Mouse (Mus musculus) stomach, postnatal 0 days (tissue): ENCODE measurements around the gene Tmem183a. TPM values are rescaled to one million over a fixed set of nuclear protein-coding genes. Genes with fewer than 3 reads are reported as not detected.

Experiments
- ATAC-seq: fragments of 200-750 bp; cut with Nextera tagmentation; 2 replicates; pipeline ENCODE4 v1.8.0; 2017; ENCODE audit not compliant: low FRiP score, low TSS enrichment
- DNase-seq: peaks from one replicate; pipeline ENCODE4 v3.0.0-alpha.2; 2016; ENCODE audit warnings: low spot score
- H3K27ac ChIP-seq: fragments of 300-500 bp; sonication (generic); replicated peaks from 2 replicates; pipeline ENCODE4 v1.5.1; 2014; ENCODE audit warnings: mild to moderate bottlenecking, control low read depth
- H3K27me3 ChIP-seq: fragments of 300-500 bp; sonication (generic); 2 replicates; pipeline ENCODE4 v1.6.1; 2014; ENCODE audit warnings: low read length; ENCODE audit not compliant: control insufficient read depth, insufficient read depth
- H3K36me3 ChIP-seq: fragments of 300-500 bp; sonication (generic); 2 replicates; pipeline ENCODE4 v1.6.1; 2014; ENCODE audit warnings: low read length, mixed read lengths; ENCODE audit not compliant: control insufficient read depth, insufficient read depth
- H3K4me1 ChIP-seq: fragments of 300-500 bp; sonication (generic); replicated peaks from 2 replicates; pipeline ENCODE4 v1.6.1; 2014; ENCODE audit warnings: antibody characterized with exemption; ENCODE audit not compliant: control insufficient read depth, insufficient read depth
- H3K4me2 ChIP-seq: fragments of 300-500 bp; sonication (generic); replicated peaks from 2 replicates; pipeline ENCODE4 v1.6.1; 2014; ENCODE audit warnings: low read depth, mild to moderate bottlenecking, control low read depth, moderate library complexity
- H3K4me3 ChIP-seq: fragments of 300-500 bp; sonication (generic); 2 replicates; pipeline ENCODE4 v1.5.1; 2014; ENCODE audit warnings: low read depth, low read length, control low read depth
- H3K9ac ChIP-seq: fragments of 300-500 bp; sonication (generic); 2 replicates; pipeline ENCODE4 v1.6.1; 2014; ENCODE audit warnings: mild to moderate bottlenecking, low read length, control low read depth, mixed read lengths
- H3K9me3 ChIP-seq: fragments of 300-500 bp; sonication (generic); 2 replicates; pipeline ENCODE4 v1.6.1; 2016; ENCODE audit warnings: low read length; ENCODE audit not compliant: control insufficient read depth
- CTCF ChIP-seq: IDR thresholded peaks from 2 replicates; pipeline ENCODE4 v1.5.1; 2016; ENCODE audit warnings: antibody characterized with exemption, low read depth, mild to moderate bottlenecking, moderate library complexity
- EP300 ChIP-seq: optimal IDR thresholded peaks from 2 replicates; pipeline ENCODE3; 2016; ENCODE audit warnings: antibody characterized with exemption
- WGBS: fragments of 180-500 bp; shearing (Covaris S2); extraction: QIAGEN DNeasy Blood & Tissue Kit; methylation state at CpG from one replicate; pipeline ENCODE4 v1.1.7; 2014; 5-methylcytosine and 5-hydroxymethylcytosine counted together
- polyA plus RNA-seq: library from polyadenylated mRNA; unstranded; fragments of >200 nt; fragmentation: Nextera tagmentation; extraction: Ambion mirVana; gene quantifications from 2 replicates; pipeline ENCODE4 v1.2.1, GENCODE M21; 2015

The Tmem183a gene
- polyA plus RNA-seq, 1 experiment from 2014 or later = 64.9 TPM

DNA sequence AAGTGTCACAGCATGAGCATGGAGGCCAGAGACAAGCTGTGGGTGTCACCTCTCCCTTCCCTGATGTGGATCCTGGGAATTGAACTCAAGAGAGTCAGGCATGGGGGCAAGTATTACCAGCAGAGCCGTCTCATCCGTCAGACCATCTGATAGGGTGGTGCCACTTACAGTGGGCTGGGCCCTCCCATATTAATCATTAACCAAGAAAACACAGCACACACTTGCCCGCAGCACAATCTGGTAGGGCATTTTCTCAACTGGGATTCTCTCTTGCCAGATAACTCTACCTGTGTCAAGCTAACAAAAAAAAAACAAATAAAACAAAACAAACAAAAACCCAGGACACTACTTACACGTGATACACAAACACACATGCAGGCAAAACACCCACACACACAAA is 4.3 kb downstream of the Tmem183a start:
- Histone ChIP-seq H3K9ac (no peak overlapping the region), H3K36me3 (peaks cover 17% of the 10 kb centered on the region), H3K27ac (no peak overlapping the region), H3K4me1 (no peaks in the 10 kb centered on the region), H3K9me3 (no peaks in the 10 kb centered on the region), H3K27me3 (no peaks in the 10 kb centered on the region), H3K4me3 (no peak overlapping the region), H3K4me2 (no peak overlapping the region)
- ATAC-seq (peak; percentile 31; the same call in 1 of the 2 replicates), DNase-seq (no peak)
- TF ChIP-seq CTCF (no peak), EP300 (no peak)
- WGBS = 55% methylated on average over 4 of the region's 4 CpGs

DNA sequence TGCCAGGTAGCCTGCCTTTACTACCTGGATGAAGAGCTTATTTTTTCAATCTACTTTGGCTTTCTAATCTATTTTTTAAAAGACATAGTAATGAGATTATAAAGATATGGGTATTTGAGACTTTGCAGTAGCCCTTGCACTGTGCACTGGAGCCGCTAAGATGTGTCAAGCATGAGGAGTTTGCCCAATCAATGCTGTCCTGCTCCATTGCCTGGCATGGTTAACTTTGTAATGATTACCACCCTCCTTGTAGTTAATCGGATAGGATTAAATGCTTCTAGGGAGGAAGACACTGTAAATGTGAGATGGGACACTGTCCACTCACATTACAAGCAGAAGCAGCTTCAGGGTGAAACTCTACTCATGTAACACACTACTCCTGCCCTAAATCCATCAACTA is 8.5 kb downstream of the Tmem183a start:
- H3K36me3 ChIP-seq = peaks cover 24% of the 10 kb centered on the region
- 88% methylated on average over 2 of the region's 2 CpGs for WGBS
- DNase-seq = no peak
- TF ChIP-seq EP300 (no peak), CTCF (no peak)
- no peak overlapping the region for H3K9ac ChIP-seq
- H3K9me3 ChIP-seq = no peaks in the 10 kb centered on the region
- ATAC-seq = no peak
- H3K27ac ChIP-seq = no peak overlapping the region
- H3K4me1 ChIP-seq = no peaks in the 10 kb centered on the region
- H3K27me3 ChIP-seq = no peaks in the 10 kb centered on the region
- no peak overlapping the region for H3K4me2 ChIP-seq
- no peak overlapping the region for H3K4me3 ChIP-seq

DNA sequence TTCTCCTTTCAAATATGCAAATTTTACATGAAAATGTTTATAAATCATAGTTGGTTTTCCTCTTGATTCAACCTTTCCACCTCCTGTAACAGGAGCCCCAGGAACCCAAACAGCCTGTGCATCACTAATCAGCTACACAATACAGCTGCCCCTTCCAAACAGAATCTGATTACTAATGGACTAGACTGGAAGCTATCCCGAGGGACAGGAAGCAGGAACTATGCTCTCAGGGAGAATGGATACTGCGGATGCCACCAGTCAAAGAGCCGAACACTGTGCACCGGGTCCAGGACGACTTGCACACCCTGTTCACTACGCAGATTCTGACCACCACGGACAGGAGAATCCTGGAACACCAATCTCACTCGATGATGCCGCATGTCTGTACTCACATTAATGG is 14.0 kb downstream of the Tmem183a start:
- TF ChIP-seq CTCF (no peak), EP300 (no peak)
- DNase-seq = no peak
- H3K4me3 ChIP-seq = no peak overlapping the region
- no peaks in the 10 kb centered on the region for H3K4me1 ChIP-seq
- ATAC-seq = no peak
- no peaks in the 10 kb centered on the region for H3K9me3 ChIP-seq
- WGBS = 88% methylated on average over 9 of the region's 9 CpGs
- no peak overlapping the region for H3K27ac ChIP-seq
- no peaks in the 10 kb centered on the region for H3K27me3 ChIP-seq
- H3K36me3 ChIP-seq = peaks cover 22% of the 10 kb centered on the region
- H3K4me2 ChIP-seq = no peak overlapping the region
- H3K9ac ChIP-seq = no peak overlapping the region

DNA sequence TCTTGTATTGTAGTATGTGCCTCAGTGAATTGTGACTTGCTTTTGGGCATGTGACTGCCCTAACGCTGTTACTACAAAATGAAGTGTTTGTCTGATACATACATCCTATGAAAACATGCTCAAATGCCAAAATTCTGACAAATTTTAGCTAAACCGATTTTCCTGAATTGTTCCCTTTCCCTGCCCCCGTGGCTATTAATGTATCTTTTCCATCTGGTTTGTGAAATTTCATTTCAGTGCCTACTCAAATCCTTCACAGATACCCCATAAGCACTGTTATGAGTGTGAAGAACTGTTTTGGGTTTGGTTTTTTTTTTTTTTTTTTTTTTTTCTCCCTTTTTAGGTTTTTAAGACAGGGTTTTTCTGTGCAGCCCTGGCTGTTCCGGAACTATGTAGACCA is 16.7 kb downstream of the Tmem183a start:
- Histone ChIP-seq H3K36me3 (peaks cover 16% of the 10 kb centered on the region), H3K27me3 (no peaks in the 10 kb centered on the region), H3K4me2 (peak overlapping the region; percentile 81), H3K4me3 (0 out of 2 replicates have a peak overlapping the region, but pooled peaks have one; percentile 43), H3K4me1 (no peaks in the 10 kb centered on the region), H3K9me3 (no peaks in the 10 kb centered on the region), H3K27ac (no peak overlapping the region), H3K9ac (no peak overlapping the region)
- ATAC-seq = 0 out of 2 replicates have a peak, but pooled peaks have one; percentile 0
- TF ChIP-seq CTCF (no peak), EP300 (no peak)
- DNase-seq = no peak
- 75% methylated on average over 4 of the region's 4 CpGs for WGBS

GRCm38 (mm10) chr1:134344005-134344950 is 17.5 kb downstream of the Tmem183a start:
- peak overlapping the region; percentile 43 for H3K4me3 ChIP-seq
- peaks cover 14% of the 10 kb centered on the region for H3K36me3 ChIP-seq
- peak; percentile 97 for DNase-seq
- no peaks in the 10 kb centered on the region for H3K4me1 ChIP-seq
- H3K9me3 ChIP-seq = no peaks in the 10 kb centered on the region
- TF ChIP-seq EP300 (no peak), CTCF (no peak)
- WGBS = 2% methylated on average over 51 of the region's 54 CpGs
- peak overlapping the region; percentile 81 for H3K4me2 ChIP-seq
- H3K9ac ChIP-seq = peak overlapping the region; percentile 53
- H3K27ac ChIP-seq = no peak overlapping the region
- H3K27me3 ChIP-seq = no peaks in the 10 kb centered on the region
- ATAC-seq = peak; percentile 96

GRCm38 (mm10) chr1:134343567-134343966 is 18.2 kb downstream of the Tmem183a start:
- H3K4me2 ChIP-seq = peak overlapping the region; percentile 81
- H3K27ac ChIP-seq = no peak overlapping the region
- WGBS = 18% methylated on average over 2 of the region's 2 CpGs
- DNase-seq (no peak), ATAC-seq (no peak)
- peak overlapping the region; percentile 43 for H3K4me3 ChIP-seq
- H3K36me3 ChIP-seq = peaks cover 14% of the 10 kb centered on the region
- H3K27me3 ChIP-seq = no peaks in the 10 kb centered on the region
- no peak overlapping the region for H3K9ac ChIP-seq
- H3K9me3 ChIP-seq = no peaks in the 10 kb centered on the region
- TF ChIP-seq CTCF (no peak), EP300 (no peak)
- no peaks in the 10 kb centered on the region for H3K4me1 ChIP-seq
